Mouse (Mus musculus): ENCODE data around the gene Cfhr1. TPM values are rescaled to one million over a fixed set of nuclear protein-coding genes. Genes with fewer than 3 reads are reported as not detected.

Gene Cfhr1
- polyA plus RNA-seq (2021): not detected

GRCm38 (mm10) chr1:139560024-139560423 lies at the start of gene Cfhr1:
Gene Cfhr1, minus strand, starts transcription at chr1:139560272.
- in situ Hi-C loops (cut with MboI; ENCODE audit: low pct_unique_long_range_greater_than_20kb): no loop called here
- ATAC-seq (no peak), DNase-seq (ENCODE audit: low read depth, low spot score) (no peak)
- H3K27me3 ChIP-seq: no peaks in the 10 kb centered on the region
- CTCF ChIA-PET: no interaction called here
- POLR2A ChIA-PET: no interaction called here
- TF ChIP-seq CTCF (IDR thresholded peaks at IDR 0.05): no peak

DNA sequence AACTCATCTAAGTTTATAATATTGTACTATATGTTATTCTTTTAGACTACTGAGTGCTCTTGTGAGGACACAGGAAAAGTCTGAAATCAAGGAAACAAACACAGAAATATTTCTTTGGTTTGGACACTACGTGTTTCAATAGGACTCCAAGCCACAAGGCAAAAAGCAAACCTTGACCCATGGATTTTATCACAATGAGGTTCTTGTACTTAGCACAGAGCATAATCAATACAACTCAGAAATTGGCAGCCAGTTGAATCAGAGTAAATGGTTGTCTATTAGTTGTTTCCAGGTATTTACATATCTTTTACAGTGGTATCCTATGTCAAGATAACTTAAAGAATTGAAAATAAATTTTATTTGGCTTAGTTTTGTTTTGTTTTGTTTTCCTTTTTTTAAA lies 8.8 kb downstream of the Cfhr1 start:
- ATAC-seq: no peak
- ChIA-PET CTCF (no interaction called here), POLR2A (no interaction called here)
- DNase-seq (ENCODE audit: low read depth, low spot score): no peak
- peaks cover 2% of the 10 kb centered on the region for H3K27me3 ChIP-seq
- TF ChIP-seq CTCF (IDR thresholded peaks at IDR 0.05): no peak
- in situ Hi-C loops (cut with MboI; ENCODE audit: low pct_unique_long_range_greater_than_20kb): no loop called here

- ATAC-seq: no peak
- in situ Hi-C loops (cut with MboI; ENCODE audit: low pct_unique_long_range_greater_than_20kb): no loop called here
- no peak for DNase-seq (ENCODE audit: low read depth, low spot score)
- H3K27me3 ChIP-seq: peaks cover 2% of the 10 kb centered on the region
- no peak for TF ChIP-seq CTCF (IDR thresholded peaks at IDR 0.05)
- CTCF ChIA-PET: no interaction called here
- POLR2A ChIA-PET: no interaction called here
These were observed 11.5 kb downstream of the Cfhr1 start for GRCm38 (mm10) chr1:139548536-139548935.

DNA sequence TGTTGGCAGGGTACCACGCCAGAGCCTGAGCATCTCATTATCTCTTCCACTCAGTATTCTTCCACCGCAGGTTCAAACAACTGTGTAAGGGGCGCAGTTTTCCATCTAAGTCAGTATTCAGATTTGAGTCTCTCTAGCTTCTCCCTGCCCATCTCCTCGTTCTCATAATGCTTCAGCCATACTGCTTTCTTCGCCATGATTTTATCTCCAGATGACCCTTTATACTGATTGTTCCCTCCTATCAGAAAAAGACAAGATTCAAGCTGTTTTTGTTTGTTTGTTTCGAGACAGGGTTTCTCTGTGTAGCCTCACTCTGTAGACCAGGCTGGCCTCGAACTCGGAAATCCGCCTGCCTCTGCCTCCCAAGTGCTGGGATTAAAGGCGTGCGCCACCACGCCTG lies 45.5 kb downstream of the Cfhr1 start:
- no peak for TF ChIP-seq CTCF (IDR thresholded peaks at IDR 0.05)
- no peak for ATAC-seq

DNA sequence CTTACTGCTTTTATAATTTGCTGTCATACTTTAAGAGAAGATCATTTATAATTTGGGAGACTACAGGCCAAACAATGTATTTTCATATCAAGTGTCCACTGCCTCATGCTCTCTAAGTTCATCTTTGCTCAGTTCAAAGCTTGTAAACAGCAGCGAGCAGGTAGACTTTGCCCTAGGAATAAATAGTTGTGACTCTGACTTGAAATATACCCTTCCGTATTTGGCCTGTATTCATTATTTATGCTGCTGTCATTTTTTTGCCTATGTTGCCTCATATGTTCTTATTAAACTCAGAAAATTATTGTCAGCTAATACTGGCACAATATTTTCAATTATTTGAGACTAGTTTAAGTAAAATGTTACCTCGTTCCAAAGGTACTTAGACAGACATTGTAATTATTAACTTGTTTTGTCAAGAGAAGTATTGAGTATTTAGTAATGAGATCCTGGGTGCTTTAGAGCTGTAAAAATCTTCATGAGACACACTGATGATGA lies 58.8 kb downstream of the Cfhr1 start, which contains the start of gene F13b:
F13b (plus strand) TSS at position 445 of the 495 bp plus-strand sequence.
- TF ChIP-seq CTCF (IDR thresholded peaks at IDR 0.05): no peak
- POLR2A ChIA-PET: no interaction called here

More for the DNA sequence above, 45.5 kb downstream of the Cfhr1 start:
- ChIA-PET CTCF (no interaction called here), POLR2A (no interaction called here)
- in situ Hi-C loops (cut with MboI; ENCODE audit: low pct_unique_long_range_greater_than_20kb): no loop called here
- DNase-seq (ENCODE audit: low read depth, low spot score): no peak
- H3K27me3 ChIP-seq: peaks cover 57% of the 10 kb centered on the region

GRCm38 (mm10) chr1:139499751-139500150 lies 60.3 kb downstream of the Cfhr1 start:
- H3K27me3 ChIP-seq: peaks cover 30% of the 10 kb centered on the region
- POLR2A ChIA-PET: no interaction called here
- no peak for TF ChIP-seq CTCF (IDR thresholded peaks at IDR 0.05)
- ATAC-seq: no peak
- no peak for DNase-seq (ENCODE audit: low read depth, low spot score)
- in situ Hi-C loops (cut with MboI; ENCODE audit: low pct_unique_long_range_greater_than_20kb): no loop called here
- CTCF ChIA-PET: no interaction called here

More for the DNA sequence above, 58.8 kb downstream of the Cfhr1 start, which contains the start of gene F13b:
- in situ Hi-C loops (cut with MboI; ENCODE audit: low pct_unique_long_range_greater_than_20kb): no loop called here
- CTCF ChIA-PET: no interaction called here
- peaks cover 34% of the 10 kb centered on the region for H3K27me3 ChIP-seq
- no peak for ATAC-seq
- no peak for DNase-seq (ENCODE audit: low read depth, low spot score)

Other genes with a start within 250 kb of the Cfhr1 start
- gene Crb1, start 183.2 kb downstream of the Cfhr1 start, polyA plus RNA-seq (2021): 0.06 TPM
- gene Zbtb41, start 138.0 kb downstream of the Cfhr1 start, polyA plus RNA-seq (2021): 22.8 TPM
- gene Aspm, start 105.5 kb downstream of the Cfhr1 start, polyA plus RNA-seq (2021): 15.0 TPM
- not detected for gene F13b, start 58.6 kb downstream of the Cfhr1 start, polyA plus RNA-seq (2021)
- not detected for gene Gm4788, start 221.0 kb upstream of the Cfhr1 start, polyA plus RNA-seq (2021)

Data from Patski (cell line).